Mouse (Mus musculus): ENCODE data around the gene Fam149a. TPM values are rescaled to one million over a fixed set of nuclear protein-coding genes. Genes with fewer than 3 reads are reported as not detected.

Gene Fam149a
- polyA plus RNA-seq, 2 experiments = 1.4 to 1.7 TPM

GRCm38 (mm10) chr8:45367154-45367553 lies 14.9 kb downstream of the Fam149a start:
- no peak overlapping the region for H3K4me2 ChIP-seq (ENCODE audit: low read depth)
- ATAC-seq (ENCODE audit: insufficient read depth) = no peak
- H3K27me3 ChIP-seq (ENCODE audit: control insufficient read depth, insufficient read depth, low read length) = no peaks in the 10 kb centered on the region
- no peak for TF ChIP-seq CTCF (IDR thresholded peaks at IDR 0.05; ENCODE audit: low read depth)
- no peak for TF ChIP-seq EP300 (IDR thresholded peaks at IDR 0.05; ENCODE audit: low read depth)
- no peak overlapping the region for H3K4me3 ChIP-seq (ENCODE audit: insufficient read depth in 1 of 2, low read depth in 2 of 2, low read length in 2 of 2)
- H3K9ac ChIP-seq (replicated peaks) = no peak overlapping the region
- H3K36me3 ChIP-seq (replicated peaks; ENCODE audit: control insufficient read depth, insufficient read depth, low read depth) = no peaks in the 10 kb centered on the region
- no peaks in the 10 kb centered on the region for H3K9me3 ChIP-seq (ENCODE audit: control insufficient read depth, low read length)
- H3K4me1 ChIP-seq (replicated peaks; ENCODE audit: control insufficient read depth in 2 of 2, insufficient read depth in 2 of 2, low read length in 1 of 2) = peaks cover 0 to 4% of the 10 kb centered on the region in 2 experiments; a peak in 2 of 4 replicates
- 27% methylated on average over 1 of the region's 1 CpGs for WGBS (ENCODE audit: insufficient replicate concordance)
- no peak overlapping the region for H3K27ac ChIP-seq
- DNase-seq (ENCODE audit: low read depth in 3 of 3, low spot score in 3 of 3) = no peak

- WGBS (ENCODE audit: insufficient replicate concordance) = 64% methylated on average over 1 of the region's 1 CpGs
- peaks cover 0 to 4% of the 10 kb centered on the region in 2 experiments; a peak in 2 of 4 replicates for H3K4me1 ChIP-seq (replicated peaks; ENCODE audit: control insufficient read depth in 2 of 2, insufficient read depth in 2 of 2, low read length in 1 of 2)
These were observed 18.9 kb downstream of the Fam149a start for GRCm38 (mm10) chr8:45363220-45363619.

GRCm38 (mm10) chr8:45362323-45362722 lies 19.8 kb downstream of the Fam149a start:
- WGBS (ENCODE audit: insufficient replicate concordance) = 48% methylated on average over 6 of the region's 6 CpGs
- Histone ChIP-seq H3K9me3 (ENCODE audit: control insufficient read depth, low read length) (no peaks in the 10 kb centered on the region), H3K4me2 (ENCODE audit: low read depth) (no peak overlapping the region)

More at GRCm38 (mm10) chr8:45363220-45363619, 18.9 kb downstream of the Fam149a start:
- H3K4me2 ChIP-seq (ENCODE audit: low read depth) = no peak overlapping the region
- TF ChIP-seq EP300 (IDR thresholded peaks at IDR 0.05; ENCODE audit: low read depth) (no peak), CTCF (IDR thresholded peaks at IDR 0.05; ENCODE audit: low read depth) (no peak)
- H3K4me3 ChIP-seq (ENCODE audit: insufficient read depth in 1 of 2, low read depth in 2 of 2, low read length in 2 of 2) = no peak overlapping the region
- DNase-seq (ENCODE audit: low read depth in 3 of 3, low spot score in 3 of 3) = no peak
- no peak overlapping the region for H3K27ac ChIP-seq
- no peaks in the 10 kb centered on the region for H3K9me3 ChIP-seq (ENCODE audit: control insufficient read depth, low read length)
- no peak overlapping the region for H3K9ac ChIP-seq (replicated peaks)
- no peaks in the 10 kb centered on the region for H3K27me3 ChIP-seq (ENCODE audit: control insufficient read depth, insufficient read depth, low read length)
- no peaks in the 10 kb centered on the region for H3K36me3 ChIP-seq (replicated peaks; ENCODE audit: control insufficient read depth, insufficient read depth, low read depth)
- no peak; the same call in 1 of the 2 replicates for ATAC-seq (ENCODE audit: insufficient read depth)

GRCm38 (mm10) chr8:45359091-45359605 lies 22.9 kb downstream of the Fam149a start:
- Histone ChIP-seq H3K36me3 (replicated peaks; ENCODE audit: control insufficient read depth, insufficient read depth, low read depth) (no peaks in the 10 kb centered on the region), H3K9me3 (ENCODE audit: control insufficient read depth, low read length) (no peaks in the 10 kb centered on the region), H3K27ac (no peak overlapping the region), H3K4me1 (replicated peaks; ENCODE audit: control insufficient read depth in 2 of 2, insufficient read depth in 2 of 2, low read length in 1 of 2) (peaks cover 0 to 4% of the 10 kb centered on the region in 2 experiments; a peak in 2 of 4 replicates), H3K4me3 (ENCODE audit: insufficient read depth in 1 of 2, low read depth in 2 of 2, low read length in 2 of 2) (no peak overlapping the region), H3K9ac (replicated peaks) (no peak overlapping the region), H3K4me2 (ENCODE audit: low read depth) (no peak overlapping the region), H3K27me3 (ENCODE audit: control insufficient read depth, insufficient read depth, low read length) (no peaks in the 10 kb centered on the region)
- 57% methylated on average over 6 of the region's 6 CpGs for WGBS (ENCODE audit: insufficient replicate concordance)
- ATAC-seq (ENCODE audit: insufficient read depth) = no peak
- no peak for DNase-seq (ENCODE audit: low read depth in 3 of 3, low spot score in 3 of 3)
- no peak for TF ChIP-seq CTCF (IDR thresholded peaks at IDR 0.05; ENCODE audit: low read depth)
- TF ChIP-seq EP300 (IDR thresholded peaks at IDR 0.05; ENCODE audit: low read depth) = no peak

More at GRCm38 (mm10) chr8:45362323-45362722, 19.8 kb downstream of the Fam149a start:
- TF ChIP-seq EP300 (IDR thresholded peaks at IDR 0.05; ENCODE audit: low read depth) (no peak), CTCF (IDR thresholded peaks at IDR 0.05; ENCODE audit: low read depth) (0 out of 2 replicates have a peak, but pooled peaks have one; percentile 22)
- H3K27ac ChIP-seq = no peak overlapping the region
- H3K4me1 ChIP-seq (replicated peaks; ENCODE audit: control insufficient read depth in 2 of 2, insufficient read depth in 2 of 2, low read length in 1 of 2) = peaks cover 0 to 4% of the 10 kb centered on the region in 2 experiments; a peak in 2 of 4 replicates
- no peaks in the 10 kb centered on the region for H3K27me3 ChIP-seq (ENCODE audit: control insufficient read depth, insufficient read depth, low read length)
- H3K36me3 ChIP-seq (replicated peaks; ENCODE audit: control insufficient read depth, insufficient read depth, low read depth) = no peaks in the 10 kb centered on the region
- H3K4me3 ChIP-seq (ENCODE audit: insufficient read depth in 1 of 2, low read depth in 2 of 2, low read length in 2 of 2) = no peak overlapping the region
- no peak for ATAC-seq (ENCODE audit: insufficient read depth)
- DNase-seq (ENCODE audit: low read depth in 3 of 3, low spot score in 3 of 3) = no peak
- no peak overlapping the region for H3K9ac ChIP-seq (replicated peaks)

- ATAC-seq (ENCODE audit: insufficient read depth) (peak; percentile 26; the same call in 1 of the 2 replicates), DNase-seq (ENCODE audit: low read depth in 3 of 3, low spot score in 3 of 3) (no peak)
- Histone ChIP-seq H3K27ac (no peak overlapping the region), H3K4me1 (replicated peaks; ENCODE audit: control insufficient read depth in 2 of 2, insufficient read depth in 2 of 2, low read length in 1 of 2) (peaks cover 0 to 2% of the 10 kb centered on the region in 2 experiments; a peak in 2 of 4 replicates), H3K27me3 (ENCODE audit: control insufficient read depth, insufficient read depth, low read length) (no peaks in the 10 kb centered on the region), H3K4me3 (ENCODE audit: insufficient read depth in 1 of 2, low read depth in 2 of 2, low read length in 2 of 2) (peak overlapping the region; percentile 24 to 51), H3K4me2 (ENCODE audit: low read depth) (peak overlapping the region; percentile 44), H3K9me3 (ENCODE audit: control insufficient read depth, low read length) (no peaks in the 10 kb centered on the region), H3K9ac (replicated peaks) (0 out of 2 replicates have a peak overlapping the region, but pooled peaks have one; percentile 9), H3K36me3 (replicated peaks; ENCODE audit: control insufficient read depth, insufficient read depth, low read depth) (no peaks in the 10 kb centered on the region)
- TF ChIP-seq EP300 (IDR thresholded peaks at IDR 0.05; ENCODE audit: low read depth) = no peak
- no peak for TF ChIP-seq CTCF (IDR thresholded peaks at IDR 0.05; ENCODE audit: low read depth)
- 8% methylated on average over 49 of the region's 49 CpGs for WGBS (ENCODE audit: insufficient replicate concordance)
These were observed 23.8 kb downstream of the Fam149a start for GRCm38 (mm10) chr8:45358132-45358918.

Data from liver, embryonic 14.5 days (tissue).